Mouse (Mus musculus): ENCODE data around the gene Mansc4. TPM values are rescaled to one million over a fixed set of nuclear protein-coding genes. Genes with fewer than 3 reads are reported as not detected.
A peak's percentile ranks its signal among the peaks of the same experiment; 100 is the strongest.

The Mansc4 gene
- total RNA-seq (2014; fragmentation: Nextera tagmentation) (not detected in 2 replicates), total RNA-seq (2017) (not detected in 2 replicates)

GRCm38 (mm10) chr6:147086594-147087225, at the start of gene Mansc4:
Mansc4 (minus strand) TSS chr6:147087032.
- 0 out of 2 replicates have a peak, but pooled peaks have one; percentile 13 for ATAC-seq (replicated peaks; ENCODE audit: poor library complexity, severe bottlenecking)

- ATAC-seq (replicated peaks; ENCODE audit: poor library complexity, severe bottlenecking): no peak
Measured at GRCm38 (mm10) chr6:147127239-147127638, 40.4 kb upstream of the Mansc4 start.

GRCm38 (mm10) chr6:147121320-147121719, 34.5 kb upstream of the Mansc4 start:
- no peak; the same call in 1 of the 2 replicates for ATAC-seq (replicated peaks; ENCODE audit: poor library complexity, severe bottlenecking)

GRCm38 (mm10) chr6:147118190-147118589, 31.4 kb upstream of the Mansc4 start:
- no peak for ATAC-seq (replicated peaks; ENCODE audit: poor library complexity, severe bottlenecking)

GRCm38 (mm10) chr6:147117764-147118163, 30.9 kb upstream of the Mansc4 start:
- ATAC-seq (replicated peaks; ENCODE audit: poor library complexity, severe bottlenecking): no peak

- ATAC-seq (replicated peaks; ENCODE audit: poor library complexity, severe bottlenecking): peak; percentile 83
Measured at GRCm38 (mm10) chr6:147116579-147116978, 29.7 kb upstream of the Mansc4 start.

- no peak for ATAC-seq (replicated peaks; ENCODE audit: poor library complexity, severe bottlenecking)
Measured at GRCm38 (mm10) chr6:147109283-147109682, 22.5 kb upstream of the Mansc4 start.

- no peak for ATAC-seq (replicated peaks; ENCODE audit: poor library complexity, severe bottlenecking)
Measured at GRCm38 (mm10) chr6:147106716-147107115, 19.9 kb upstream of the Mansc4 start.

- no peak for ATAC-seq (replicated peaks; ENCODE audit: poor library complexity, severe bottlenecking)
Measured at GRCm38 (mm10) chr6:147105529-147105928, 18.7 kb upstream of the Mansc4 start.

- no peak for ATAC-seq (replicated peaks; ENCODE audit: poor library complexity, severe bottlenecking)
Measured at GRCm38 (mm10) chr6:147102293-147102692, 15.5 kb upstream of the Mansc4 start.

- ATAC-seq (replicated peaks; ENCODE audit: poor library complexity, severe bottlenecking): peak; percentile 78
Measured at GRCm38 (mm10) chr6:147099458-147100277, 12.8 kb upstream of the Mansc4 start.

GRCm38 (mm10) chr6:147097346-147097929, 10.6 kb upstream of the Mansc4 start:
- peak; percentile 48 for ATAC-seq (replicated peaks; ENCODE audit: poor library complexity, severe bottlenecking)

GRCm38 (mm10) chr6:147096934-147097333, 10.1 kb upstream of the Mansc4 start:
- ATAC-seq (replicated peaks; ENCODE audit: poor library complexity, severe bottlenecking): no peak

- no peak for ATAC-seq (replicated peaks; ENCODE audit: poor library complexity, severe bottlenecking)
Measured at GRCm38 (mm10) chr6:147096109-147096508, 9.3 kb upstream of the Mansc4 start.

GRCm38 (mm10) chr6:147094771-147095170, 7.9 kb upstream of the Mansc4 start:
- ATAC-seq (replicated peaks; ENCODE audit: poor library complexity, severe bottlenecking): no peak

- ATAC-seq (replicated peaks; ENCODE audit: poor library complexity, severe bottlenecking): peak; percentile 26
Measured at GRCm38 (mm10) chr6:147092136-147092535, 5.3 kb upstream of the Mansc4 start.

- ATAC-seq (replicated peaks; ENCODE audit: poor library complexity, severe bottlenecking): peak; percentile 83
Measured at GRCm38 (mm10) chr6:147091136-147092120, 4.6 kb upstream of the Mansc4 start, which contains the start of gene Klhl42. Klhl42 (plus strand) TSS chr6:147091379.

- no peak for ATAC-seq (replicated peaks; ENCODE audit: poor library complexity, severe bottlenecking)
Measured at GRCm38 (mm10) chr6:147090191-147090590, 3.4 kb upstream of the Mansc4 start.

- no peak for ATAC-seq (replicated peaks; ENCODE audit: poor library complexity, severe bottlenecking)
Measured at GRCm38 (mm10) chr6:147088517-147088916, 1.7 kb upstream of the Mansc4 start.

- ATAC-seq (replicated peaks; ENCODE audit: poor library complexity, severe bottlenecking): no peak
Measured at GRCm38 (mm10) chr6:147087736-147088135, 904 bp upstream of the Mansc4 start.
